Mouse (Mus musculus): ENCODE results near the gene Arrdc2. TPM values are rescaled to one million over a fixed set of nuclear protein-coding genes. Genes with fewer than 3 reads are reported as not detected.
A peak's percentile ranks its signal among the peaks of the same experiment; 100 is the strongest.

Gene Arrdc2
- 11.1 and 12.1 TPM in 2 replicates for polyA plus RNA-seq (2011; ENCODE audit: insufficient read depth, insufficient read length, low read depth, missing spikeins)

GRCm38 (mm10) chr8:70839408-70840351, at the start of gene Arrdc2:
TSS of gene Arrdc2 (minus strand) at chr8:70839720.
- Histone ChIP-seq H3K36me3 (ENCODE audit: control insufficient read depth, insufficient read depth, low read length, poor library complexity, severe bottlenecking) (peaks cover 14% of the 10 kb centered on the region), H3K9ac (ENCODE audit: low read depth, poor library complexity, severe bottlenecking) (peak within 1 kb of the TSS; percentile 82), H3K4me3 (ENCODE audit: low read depth, low read length) (peak within 1 kb of the TSS; percentile 78), H3K9me3 (replicated peaks; ENCODE audit: control insufficient read depth, insufficient read depth, low read length, poor library complexity, severe bottlenecking) (no peaks in the 10 kb centered on the region), H3K4me1 (ENCODE audit: control insufficient read depth, insufficient read depth, low read length) (no peaks in the 10 kb centered on the region), H3K27me3 (ENCODE audit: control insufficient read depth, insufficient read depth, low read length, poor library complexity, severe bottlenecking) (no peaks in the 10 kb centered on the region), H3K27ac (ENCODE audit: insufficient read depth, low read length) (peak within 1 kb of the TSS; percentile 86)
- no peak for TF ChIP-seq CTCF (IDR thresholded peaks at IDR 0.05; ENCODE audit: low read depth, low read length)
- TF ChIP-seq POLR2A (IDR thresholded peaks at IDR 0.05; ENCODE audit: insufficient read depth, low read length), result peak; percentile 100
- TF ChIP-seq EP300 (IDR thresholded peaks at IDR 0.05; ENCODE audit: insufficient read depth, low read depth, low read length), result peak; percentile 73; the same call in 1 of the 2 replicates

- H3K4me3 ChIP-seq (ENCODE audit: low read depth, low read length), result peak overlapping the region; percentile 29; the same call in 1 of the 2 replicates
- peaks cover 7% of the 10 kb centered on the region for H3K4me1 ChIP-seq (ENCODE audit: control insufficient read depth, insufficient read depth, low read length)
- TF ChIP-seq EP300 (IDR thresholded peaks at IDR 0.05; ENCODE audit: insufficient read depth, low read depth, low read length), result no peak
- TF ChIP-seq CTCF (IDR thresholded peaks at IDR 0.05; ENCODE audit: low read depth, low read length), result no peak
- TF ChIP-seq POLR2A (IDR thresholded peaks at IDR 0.05; ENCODE audit: insufficient read depth, low read length), result no peak
- no peaks in the 10 kb centered on the region for H3K36me3 ChIP-seq (ENCODE audit: control insufficient read depth, insufficient read depth, low read length, poor library complexity, severe bottlenecking)
- no peak overlapping the region for H3K9ac ChIP-seq (ENCODE audit: low read depth, poor library complexity, severe bottlenecking)
- H3K27me3 ChIP-seq (ENCODE audit: control insufficient read depth, insufficient read depth, low read length, poor library complexity, severe bottlenecking), result peaks cover 3% of the 10 kb centered on the region; the same call in 1 of the 2 replicates
- no peaks in the 10 kb centered on the region for H3K9me3 ChIP-seq (replicated peaks; ENCODE audit: control insufficient read depth, insufficient read depth, low read length, poor library complexity, severe bottlenecking)
- H3K27ac ChIP-seq (ENCODE audit: insufficient read depth, low read length), result no peak overlapping the region
These were observed 48.1 kb upstream of the Arrdc2 start for GRCm38 (mm10) chr8:70887669-70888068.

- no peaks in the 10 kb centered on the region for H3K27me3 ChIP-seq (ENCODE audit: control insufficient read depth, insufficient read depth, low read length, poor library complexity, severe bottlenecking)
- peaks cover 7% of the 10 kb centered on the region for H3K4me1 ChIP-seq (ENCODE audit: control insufficient read depth, insufficient read depth, low read length)
These were observed 46.1 kb upstream of the Arrdc2 start for GRCm38 (mm10) chr8:70885612-70886011.

GRCm38 (mm10) chr8:70884683-70885082, 45.2 kb upstream of the Arrdc2 start:
- Histone ChIP-seq H3K4me3 (ENCODE audit: low read depth, low read length) (no peak overlapping the region), H3K27ac (ENCODE audit: insufficient read depth, low read length) (no peak overlapping the region), H3K36me3 (ENCODE audit: control insufficient read depth, insufficient read depth, low read length, poor library complexity, severe bottlenecking) (no peaks in the 10 kb centered on the region), H3K9ac (ENCODE audit: low read depth, poor library complexity, severe bottlenecking) (no peak overlapping the region), H3K4me1 (ENCODE audit: control insufficient read depth, insufficient read depth, low read length) (peaks cover 11% of the 10 kb centered on the region), H3K27me3 (ENCODE audit: control insufficient read depth, insufficient read depth, low read length, poor library complexity, severe bottlenecking) (no peaks in the 10 kb centered on the region), H3K9me3 (replicated peaks; ENCODE audit: control insufficient read depth, insufficient read depth, low read length, poor library complexity, severe bottlenecking) (no peaks in the 10 kb centered on the region)
- TF ChIP-seq EP300 (IDR thresholded peaks at IDR 0.05; ENCODE audit: insufficient read depth, low read depth, low read length) (no peak), POLR2A (IDR thresholded peaks at IDR 0.05; ENCODE audit: insufficient read depth, low read length) (no peak), CTCF (IDR thresholded peaks at IDR 0.05; ENCODE audit: low read depth, low read length) (no peak)

More at GRCm38 (mm10) chr8:70885612-70886011, 46.1 kb upstream of the Arrdc2 start:
- Histone ChIP-seq H3K36me3 (ENCODE audit: control insufficient read depth, insufficient read depth, low read length, poor library complexity, severe bottlenecking) (no peaks in the 10 kb centered on the region), H3K9ac (ENCODE audit: low read depth, poor library complexity, severe bottlenecking) (no peak overlapping the region), H3K27ac (ENCODE audit: insufficient read depth, low read length) (no peak overlapping the region), H3K9me3 (replicated peaks; ENCODE audit: control insufficient read depth, insufficient read depth, low read length, poor library complexity, severe bottlenecking) (no peaks in the 10 kb centered on the region), H3K4me3 (ENCODE audit: low read depth, low read length) (no peak overlapping the region)
- TF ChIP-seq CTCF (IDR thresholded peaks at IDR 0.05; ENCODE audit: low read depth, low read length), result no peak
- TF ChIP-seq POLR2A (IDR thresholded peaks at IDR 0.05; ENCODE audit: insufficient read depth, low read length), result no peak
- TF ChIP-seq EP300 (IDR thresholded peaks at IDR 0.05; ENCODE audit: insufficient read depth, low read depth, low read length), result peak; percentile 57; the same call in 1 of the 2 replicates

- H3K9ac ChIP-seq (ENCODE audit: low read depth, poor library complexity, severe bottlenecking), result no peak overlapping the region
- peaks cover 16% of the 10 kb centered on the region for H3K4me1 ChIP-seq (ENCODE audit: control insufficient read depth, insufficient read depth, low read length)
- TF ChIP-seq POLR2A (IDR thresholded peaks at IDR 0.05; ENCODE audit: insufficient read depth, low read length) (no peak), EP300 (IDR thresholded peaks at IDR 0.05; ENCODE audit: insufficient read depth, low read depth, low read length) (no peak), CTCF (IDR thresholded peaks at IDR 0.05; ENCODE audit: low read depth, low read length) (no peak)
- no peak overlapping the region for H3K27ac ChIP-seq (ENCODE audit: insufficient read depth, low read length)
- no peaks in the 10 kb centered on the region for H3K9me3 ChIP-seq (replicated peaks; ENCODE audit: control insufficient read depth, insufficient read depth, low read length, poor library complexity, severe bottlenecking)
- no peak overlapping the region for H3K4me3 ChIP-seq (ENCODE audit: low read depth, low read length)
- H3K27me3 ChIP-seq (ENCODE audit: control insufficient read depth, insufficient read depth, low read length, poor library complexity, severe bottlenecking), result no peaks in the 10 kb centered on the region
- H3K36me3 ChIP-seq (ENCODE audit: control insufficient read depth, insufficient read depth, low read length, poor library complexity, severe bottlenecking), result no peaks in the 10 kb centered on the region
These were observed 44.7 kb upstream of the Arrdc2 start for GRCm38 (mm10) chr8:70884186-70884585.

GRCm38 (mm10) chr8:70880546-70880945, 41.0 kb upstream of the Arrdc2 start:
- Histone ChIP-seq H3K4me3 (ENCODE audit: low read depth, low read length) (peak overlapping the region; percentile 4), H3K27me3 (ENCODE audit: control insufficient read depth, insufficient read depth, low read length, poor library complexity, severe bottlenecking) (no peaks in the 10 kb centered on the region), H3K9ac (ENCODE audit: low read depth, poor library complexity, severe bottlenecking) (peak overlapping the region; percentile 6), H3K36me3 (ENCODE audit: control insufficient read depth, insufficient read depth, low read length, poor library complexity, severe bottlenecking) (no peaks in the 10 kb centered on the region), H3K4me1 (ENCODE audit: control insufficient read depth, insufficient read depth, low read length) (peaks cover 14% of the 10 kb centered on the region), H3K27ac (ENCODE audit: insufficient read depth, low read length) (peak overlapping the region; percentile 48), H3K9me3 (replicated peaks; ENCODE audit: control insufficient read depth, insufficient read depth, low read length, poor library complexity, severe bottlenecking) (no peaks in the 10 kb centered on the region)
- no peak for TF ChIP-seq POLR2A (IDR thresholded peaks at IDR 0.05; ENCODE audit: insufficient read depth, low read length)
- TF ChIP-seq EP300 (IDR thresholded peaks at IDR 0.05; ENCODE audit: insufficient read depth, low read depth, low read length), result no peak
- no peak for TF ChIP-seq CTCF (IDR thresholded peaks at IDR 0.05; ENCODE audit: low read depth, low read length)

All from ES-Bruce4 (cell line).